Comparison of ENCODE assay signal across 9 mouse cellular contexts in genomic region chr19:47517570-47517969, GRCm38 (mm10).
"Had no signal": no experiment of that assay in that cellular context is flagged by ENCODE, and none has a peak within 500 bp of the region (broad histone marks: within the 10 kb centered on the region; RNA-seq: fewer than 3 reads in every experiment).

No protein-coding gene starts in this region.

- H3K27me3 ChIP-seq: liver, embryonic 15.5 days; lung, embryonic 15.5 days; midbrain, embryonic 13.5 days; stomach, embryonic 15.5 days had no signal

- H3K9ac ChIP-seq: lung, embryonic 15.5 days; midbrain, embryonic 13.5 days; stomach, embryonic 15.5 days had no signal

- ATAC-seq: midbrain, embryonic 13.5 days had no signal

- H3K4me2 ChIP-seq: lung, embryonic 15.5 days; midbrain, embryonic 13.5 days; stomach, embryonic 15.5 days had no signal

- DNase-seq: kidney, adult 8-10 months; kidney, postnatal 25 days; thymus, postnatal 36 days had no signal

- H3K27ac ChIP-seq: left cerebral cortex, adult 2 months; limb, embryonic 10.5 days; lung, embryonic 15.5 days; midbrain, embryonic 13.5 days; stomach, embryonic 15.5 days had no signal

- H3K4me3 ChIP-seq: left cerebral cortex, adult 2 months; limb, embryonic 10.5 days; lung, embryonic 15.5 days; midbrain, embryonic 13.5 days; stomach, embryonic 15.5 days had no signal

- H3K9me3 ChIP-seq: limb, embryonic 10.5 days; liver, embryonic 15.5 days; lung, embryonic 15.5 days; midbrain, embryonic 13.5 days; stomach, embryonic 15.5 days had no signal

- H3K4me1 ChIP-seq: limb, embryonic 10.5 days; stomach, embryonic 15.5 days had no signal
